Mouse (Mus musculus) G1E (cell line): ENCODE measurements around the gene Rbbp6. TPM values are rescaled to one million over a fixed set of nuclear protein-coding genes. Genes with fewer than 3 reads are reported as not detected.

Source experiments
- ATAC-seq: 2 replicates; pipeline ENCODE4 v1.8.0; 2016; ENCODE audit warnings: mild to moderate bottlenecking; ENCODE audit not compliant: insufficient number of reproducible peaks, poor library complexity, low FRiP score, severe bottlenecking; ENCODE audit errors: extremely low read depth
- DNase-seq: peaks from one replicate; pipeline ENCODE4 v3.0.0; 2012; ENCODE audit warnings: low spot score
- H3K27me3 ChIP-seq: 2 replicates; pipeline ENCODE4 v1.6.1; 2012; ENCODE audit warnings: mild to moderate bottlenecking, low read length, inconsistent platforms; ENCODE audit not compliant: insufficient read depth
- H3K36me3 ChIP-seq: replicated peaks from 2 replicates; pipeline ENCODE3; 2012; ENCODE audit warnings: mild to moderate bottlenecking, inconsistent platforms
- H3K4me1 ChIP-seq: 2 replicates; pipeline ENCODE4 v1.6.1; 2012; ENCODE audit warnings: low read depth, low read length, inconsistent platforms, mixed read lengths; ENCODE audit not compliant: insufficient read depth
- H3K4me3 ChIP-seq: 2 replicates; pipeline ENCODE4 v1.5.1; 2012; ENCODE audit warnings: low read depth, mild to moderate bottlenecking, inconsistent platforms, low read length, moderate library complexity, mixed read lengths
- H3K9me3 ChIP-seq: replicated peaks from 2 replicates; pipeline ENCODE4 v1.6.1; 2012; ENCODE audit warnings: inconsistent platforms
- CTCF ChIP-seq: IDR thresholded peaks from 2 replicates; pipeline ENCODE4 v1.5.1; 2012; ENCODE audit warnings: low read depth, low read length, inconsistent platforms, mixed read lengths
- GATA1 ChIP-seq: IDR thresholded peaks from 2 replicates; pipeline ENCODE4 v1.6.1; 2012; ENCODE audit warnings: borderline replicate concordance, low read length, inconsistent platforms, mixed read lengths
- GATA2 ChIP-seq: IDR thresholded peaks from 2 replicates; pipeline ENCODE4 v1.6.1; 2012; ENCODE audit warnings: low read depth, low read length, inconsistent platforms, borderline replicate concordance
- POLR2AphosphoS5 ChIP-seq: IDR thresholded peaks from 2 replicates; pipeline ENCODE4 v1.6.1; 2012; ENCODE audit warnings: low read depth, low read length, inconsistent platforms; ENCODE audit not compliant: insufficient replicate concordance
- TAL1 ChIP-seq: conservative IDR thresholded peaks from 2 replicates; pipeline ENCODE4 v1.6.1; 2012; ENCODE audit warnings: low read depth, low read length, inconsistent platforms, mixed read lengths
- polyA plus RNA-seq: library from polyadenylated mRNA; stranded (reverse); fragments of >175 nt; gene quantifications from 2 replicates; pipeline ENCODE4 v1.2.3, GENCODE M21; 2012
- total RNA-seq, 2 experiments: library from RNA; stranded (forward) in 1 of 2; stranded (reverse) in 1 of 2; fragments of 200-1000 nt in 1 of 2; fragments of >200 nt in 1 of 2; fragmentation: Nextera tagmentation in 1 of 2; gene quantifications; 2 replicates each; pipeline ENCODE4 v1.2.3; 2014 to 2017

Gene Rbbp6
- total and polyA plus RNA-seq, 3 experiments: 48.2 to 311 (median 73.8) TPM

- ATAC-seq: no peak
- Histone ChIP-seq H3K27me3 (no peaks in the 10 kb centered on the region), H3K9me3 (no peaks in the 10 kb centered on the region), H3K36me3 (peaks cover 77% of the 10 kb centered on the region), H3K4me1 (no peaks in the 10 kb centered on the region), H3K4me3 (no peak overlapping the region)
- no peak for DNase-seq
- TF ChIP-seq GATA2 (no peak), TAL1 (no peak), CTCF (no peak), GATA1 (no peak), POLR2AphosphoS5 (no peak)
Observed at GRCm38 (mm10) chr7:123001341-123002027, 36.0 kb downstream of the Rbbp6 start.

- Histone ChIP-seq H3K4me3 (no peak overlapping the region), H3K9me3 (no peaks in the 10 kb centered on the region), H3K27me3 (0 out of 2 replicates have a peak, but pooled peaks cover under 1% of the 10 kb centered on the region), H3K36me3 (peaks cover 71% of the 10 kb centered on the region), H3K4me1 (no peaks in the 10 kb centered on the region)
- ATAC-seq: no peak
- TF ChIP-seq POLR2AphosphoS5 (no peak), GATA1 (no peak), TAL1 (no peak), CTCF (no peak), GATA2 (no peak)
- DNase-seq: no peak
Observed at GRCm38 (mm10) chr7:123002028-123002410, 36.5 kb downstream of the Rbbp6 start.

GRCm38 (mm10) chr7:123003207-123003606, 37.7 kb downstream of the Rbbp6 start:
- H3K4me1 ChIP-seq: no peaks in the 10 kb centered on the region
- TF ChIP-seq POLR2AphosphoS5 (no peak), GATA1 (no peak), CTCF (no peak), GATA2 (no peak), TAL1 (no peak)
- peaks cover 62% of the 10 kb centered on the region for H3K36me3 ChIP-seq
- 0 out of 2 replicates have a peak, but pooled peaks cover 4% of the 10 kb centered on the region for H3K27me3 ChIP-seq
- H3K4me3 ChIP-seq: no peak overlapping the region
- H3K9me3 ChIP-seq: no peaks in the 10 kb centered on the region
- no peak for DNase-seq
- no peak for ATAC-seq

- no peak for TF ChIP-seq GATA1
- ATAC-seq (no peak), DNase-seq (no peak)
- no peaks in the 10 kb centered on the region for H3K4me1 ChIP-seq
- 0 out of 2 replicates have a peak, but pooled peaks cover 4% of the 10 kb centered on the region for H3K27me3 ChIP-seq
- H3K4me3 ChIP-seq: no peak overlapping the region
- peaks cover 50% of the 10 kb centered on the region for H3K36me3 ChIP-seq
- no peaks in the 10 kb centered on the region for H3K9me3 ChIP-seq
Observed at GRCm38 (mm10) chr7:123004442-123004841, 39.0 kb downstream of the Rbbp6 start.

GRCm38 (mm10) chr7:123006251-123006650, 40.8 kb downstream of the Rbbp6 start:
- peaks cover 33% of the 10 kb centered on the region for H3K36me3 ChIP-seq
- TF ChIP-seq GATA2 (no peak), POLR2AphosphoS5 (no peak), GATA1 (no peak), CTCF (no peak), TAL1 (no peak)
- no peaks in the 10 kb centered on the region for H3K4me1 ChIP-seq
- DNase-seq (no peak), ATAC-seq (no peak)
- peaks cover 7% of the 10 kb centered on the region; the same call in 1 of the 2 replicates for H3K27me3 ChIP-seq
- H3K4me3 ChIP-seq: no peak overlapping the region
- H3K9me3 ChIP-seq: no peaks in the 10 kb centered on the region

- peaks cover 21% of the 10 kb centered on the region for H3K36me3 ChIP-seq
- peaks cover 16% of the 10 kb centered on the region for H3K27me3 ChIP-seq
- H3K4me3 ChIP-seq: no peak overlapping the region
- no peaks in the 10 kb centered on the region for H3K9me3 ChIP-seq
- ATAC-seq (no peak), DNase-seq (no peak)
- no peaks in the 10 kb centered on the region for H3K4me1 ChIP-seq
- TF ChIP-seq CTCF: no peak
- no peak for TF ChIP-seq TAL1
- no peak for TF ChIP-seq GATA2
- TF ChIP-seq POLR2AphosphoS5: no peak
- TF ChIP-seq GATA1: no peak
Observed at GRCm38 (mm10) chr7:123007743-123008142, 42.3 kb downstream of the Rbbp6 start.
